Mouse (Mus musculus) skeletal muscle tissue, adult 2 months (tissue): ENCODE data around the gene Lhfpl3.

Source experiments
- DNase-seq: peaks from one replicate; pipeline ENCODE4 v3.0.0-alpha.2; 2012; ENCODE audit warnings: low read depth, low spot score

The Lhfpl3 gene

GRCm38 (mm10) chr5:22926171-22926570 is 180.3 kb downstream of the Lhfpl3 start:
- DNase-seq, result no peak

- DNase-seq, result no peak
Observed at GRCm38 (mm10) chr5:22928746-22929145, 182.9 kb downstream of the Lhfpl3 start.

GRCm38 (mm10) chr5:22943306-22943705 is 197.4 kb downstream of the Lhfpl3 start:
- no peak for DNase-seq

GRCm38 (mm10) chr5:22963300-22963699 is 217.4 kb downstream of the Lhfpl3 start:
- no peak for DNase-seq

- DNase-seq, result no peak
Observed at GRCm38 (mm10) chr5:22986771-22987170, 240.9 kb downstream of the Lhfpl3 start.

- DNase-seq, result no peak
Observed at GRCm38 (mm10) chr5:22999811-23000210, 254.0 kb downstream of the Lhfpl3 start.

GRCm38 (mm10) chr5:23003123-23003797 is 257.4 kb downstream of the Lhfpl3 start:
- DNase-seq, result no peak

- no peak for DNase-seq
Observed at GRCm38 (mm10) chr5:23006207-23006606, 260.3 kb downstream of the Lhfpl3 start.

GRCm38 (mm10) chr5:23010460-23010859 is 264.6 kb downstream of the Lhfpl3 start:
- DNase-seq, result no peak

GRCm38 (mm10) chr5:23013997-23014396 is 268.1 kb downstream of the Lhfpl3 start:
- no peak for DNase-seq

- peak; percentile 26 for DNase-seq
Observed at GRCm38 (mm10) chr5:23015587-23016335, 269.9 kb downstream of the Lhfpl3 start.

GRCm38 (mm10) chr5:23034944-23035726 is 289.3 kb downstream of the Lhfpl3 start:
- DNase-seq, result no peak

GRCm38 (mm10) chr5:23035727-23036029 is 289.8 kb downstream of the Lhfpl3 start:
- no peak for DNase-seq

- no peak for DNase-seq
Observed at GRCm38 (mm10) chr5:23040429-23040828, 294.6 kb downstream of the Lhfpl3 start.

- no peak for DNase-seq
Observed at GRCm38 (mm10) chr5:23042862-23043261, 297.0 kb downstream of the Lhfpl3 start.

GRCm38 (mm10) chr5:23049083-23049663 is 303.3 kb downstream of the Lhfpl3 start:
- no peak for DNase-seq

GRCm38 (mm10) chr5:23051458-23051857 is 305.6 kb downstream of the Lhfpl3 start:
- no peak for DNase-seq

GRCm38 (mm10) chr5:23094894-23095293 is 349.0 kb downstream of the Lhfpl3 start:
- DNase-seq, result no peak

- no peak for DNase-seq
Observed at GRCm38 (mm10) chr5:23106536-23106935, 360.7 kb downstream of the Lhfpl3 start.

GRCm38 (mm10) chr5:23111307-23111706 is 365.4 kb downstream of the Lhfpl3 start:
- no peak for DNase-seq

GRCm38 (mm10) chr5:23114249-23114648 is 368.4 kb downstream of the Lhfpl3 start:
- DNase-seq, result no peak

GRCm38 (mm10) chr5:23126851-23127250 is 381.0 kb downstream of the Lhfpl3 start:
- no peak for DNase-seq
